Mouse (Mus musculus) heart, adult 11 months (tissue): ENCODE data around the gene B3gnt5.
"Not testable (repeated sequence)": the region's sequence is repeated elsewhere in the genome, so short reads cannot be mapped to it uniquely, and the experiment has no call there.

ENCODE experiments used
- DNase-seq: peaks from one replicate; pipeline ENCODE4 v3.0.0; 2022

The B3gnt5 gene

GRCm38 (mm10) chr16:19760074-19760473, at the start of gene B3gnt5:
Gene B3gnt5 (plus strand): TSS chr16:19760208.
- peak; percentile 94 for DNase-seq

DNA sequence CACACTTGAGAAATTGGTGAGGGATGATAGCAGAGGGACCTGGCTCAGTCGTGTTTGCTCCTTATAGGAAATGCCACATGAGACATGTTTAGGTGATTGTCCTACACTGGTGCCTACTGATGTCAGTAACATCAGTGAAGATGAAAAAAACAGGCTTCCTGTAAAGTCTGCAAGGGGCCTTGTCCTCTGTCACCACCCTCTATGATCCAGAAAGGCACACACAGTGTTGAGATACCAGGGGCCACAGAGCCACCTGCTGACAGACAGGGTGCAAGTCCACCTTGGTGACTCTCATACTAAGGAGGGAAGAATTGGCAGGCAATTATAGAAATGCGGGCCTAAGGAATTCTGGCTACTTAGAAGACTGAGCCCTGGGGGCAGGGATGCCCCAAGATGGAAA, 39.0 kb upstream of the B3gnt5 start:
- DNase-seq = no peak

GRCm38 (mm10) chr16:19724139-19724538, 35.9 kb upstream of the B3gnt5 start:
- DNase-seq = not testable (repeated sequence)

- DNase-seq = no peak
Observed at GRCm38 (mm10) chr16:19732896-19733295, 27.1 kb upstream of the B3gnt5 start.

DNA sequence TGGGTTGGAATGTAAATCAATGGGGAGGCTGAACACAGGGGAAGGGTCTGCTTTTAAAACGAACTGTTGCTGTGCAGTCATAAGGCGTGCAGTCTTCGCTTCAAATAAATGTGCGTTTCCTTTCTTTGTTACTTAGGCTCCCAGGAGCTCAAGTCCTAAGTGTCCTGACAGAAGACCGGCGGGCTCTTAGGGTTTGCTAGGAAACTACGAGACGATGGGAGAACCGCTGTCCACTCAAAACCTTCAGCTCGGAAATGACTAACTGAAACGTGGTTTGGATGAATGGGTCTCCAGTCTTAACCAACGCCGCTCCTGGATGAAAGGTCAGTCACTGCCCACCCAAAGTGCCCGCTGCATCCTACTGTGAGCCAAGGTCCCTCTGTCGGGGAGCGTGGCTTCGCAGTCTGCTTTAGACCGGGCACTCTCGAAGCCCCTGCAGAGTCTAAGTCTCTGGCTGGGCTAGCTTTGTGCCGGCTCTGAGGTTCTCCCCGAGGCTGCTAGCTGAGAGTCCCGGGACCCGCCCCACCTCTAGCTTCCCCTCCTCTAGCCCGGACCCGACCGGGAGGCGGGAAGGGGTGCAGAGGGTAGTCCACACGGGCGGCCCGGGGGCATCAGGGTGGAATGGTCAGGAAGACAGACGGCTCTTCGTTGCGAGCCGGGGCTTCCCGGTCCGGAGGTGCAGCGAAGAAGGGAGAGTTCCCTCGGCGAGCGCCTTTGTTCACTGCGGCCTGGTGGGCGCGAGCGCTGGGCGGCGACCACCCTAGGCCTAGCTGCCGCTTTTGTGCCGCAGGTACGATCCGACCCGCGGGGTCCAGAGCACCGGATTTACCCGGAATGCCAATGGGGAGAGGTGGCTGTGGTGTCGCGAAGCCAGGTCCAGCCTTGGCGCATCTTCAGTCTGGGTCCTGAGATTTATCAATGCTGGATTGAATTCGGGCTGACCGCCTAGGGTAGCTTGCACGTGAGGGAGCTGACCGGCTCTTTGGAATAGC, 793 bp downstream of the B3gnt5 start:
- DNase-seq = peak; percentile 83

DNA sequence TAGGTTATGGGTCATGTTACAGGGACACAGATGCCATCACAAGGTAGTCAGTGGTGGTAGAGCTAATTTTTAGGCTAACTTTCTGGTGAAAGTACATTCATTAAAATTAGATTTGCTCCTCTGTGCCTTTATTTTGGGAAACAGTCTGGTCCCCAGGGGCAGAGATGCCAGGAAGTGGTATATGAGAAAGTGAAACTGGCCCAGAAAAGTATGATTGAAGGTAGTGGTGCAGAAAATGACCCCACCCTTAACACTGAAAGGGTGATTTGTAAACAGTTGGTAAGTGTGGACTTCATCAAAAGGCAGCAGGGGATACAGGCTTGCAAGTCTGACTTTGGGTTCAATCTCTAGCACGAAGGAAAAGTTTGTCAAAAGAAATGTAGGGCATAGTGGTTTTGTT, 1.7 kb downstream of the B3gnt5 start:
- no peak for DNase-seq

DNA sequence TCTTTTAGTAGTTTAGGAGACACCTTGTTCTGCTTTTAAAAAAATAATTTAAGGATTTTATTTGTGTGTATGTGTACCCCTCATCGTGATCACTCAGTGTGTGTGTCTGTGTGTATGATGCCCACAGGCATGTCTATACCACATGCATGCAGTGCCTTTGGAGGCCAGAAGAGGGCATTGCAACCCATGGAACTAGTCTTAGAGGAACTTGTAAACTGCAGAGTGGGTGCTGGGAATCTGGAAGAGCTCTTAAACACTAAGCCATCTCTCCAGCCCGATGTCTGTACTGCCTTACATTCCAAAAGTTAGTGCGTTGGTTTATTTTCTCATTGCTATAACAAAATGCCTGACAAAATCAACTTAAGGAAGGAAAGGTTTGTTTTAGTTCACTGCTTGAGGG, 6.1 kb downstream of the B3gnt5 start:
- no peak for DNase-seq

- no peak for DNase-seq
Observed at GRCm38 (mm10) chr16:19768046-19768445, 8.0 kb downstream of the B3gnt5 start.

GRCm38 (mm10) chr16:19772013-19772412, 12.0 kb downstream of the B3gnt5 start:
- no peak for DNase-seq

DNA sequence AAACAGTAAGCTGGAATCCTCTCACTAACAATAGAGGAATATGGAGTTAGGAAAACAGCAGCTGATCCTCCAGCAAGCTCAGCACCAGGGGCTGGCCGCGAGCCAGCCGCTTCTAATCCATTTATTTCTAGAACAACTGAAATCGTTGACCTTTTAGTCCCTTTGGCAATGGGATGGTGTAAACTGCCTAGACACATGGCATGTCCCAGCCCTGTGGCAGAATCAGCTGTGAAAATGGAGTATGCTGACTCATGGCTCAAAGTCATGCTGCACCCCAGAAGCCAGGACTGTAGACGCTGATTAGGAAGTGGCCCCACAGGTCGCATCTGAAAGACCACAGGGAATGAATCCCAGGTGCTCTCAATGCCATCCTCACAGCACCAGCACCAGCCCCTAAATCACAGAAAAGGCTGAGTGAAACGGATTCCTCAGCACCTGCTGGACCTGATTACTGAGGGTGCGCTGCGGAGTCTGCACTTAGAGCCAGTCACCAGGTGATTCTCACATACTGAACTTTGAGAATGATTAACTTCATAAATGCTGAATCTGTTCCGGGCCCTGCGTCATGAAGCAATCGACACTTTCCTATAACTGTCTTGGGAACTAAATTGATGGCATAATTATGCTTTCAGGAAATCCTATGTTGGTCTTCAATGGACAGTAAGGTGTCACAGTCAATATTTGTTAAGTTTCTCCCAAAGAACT, 26.5 kb downstream of the B3gnt5 start:
- no peak for DNase-seq

DNA sequence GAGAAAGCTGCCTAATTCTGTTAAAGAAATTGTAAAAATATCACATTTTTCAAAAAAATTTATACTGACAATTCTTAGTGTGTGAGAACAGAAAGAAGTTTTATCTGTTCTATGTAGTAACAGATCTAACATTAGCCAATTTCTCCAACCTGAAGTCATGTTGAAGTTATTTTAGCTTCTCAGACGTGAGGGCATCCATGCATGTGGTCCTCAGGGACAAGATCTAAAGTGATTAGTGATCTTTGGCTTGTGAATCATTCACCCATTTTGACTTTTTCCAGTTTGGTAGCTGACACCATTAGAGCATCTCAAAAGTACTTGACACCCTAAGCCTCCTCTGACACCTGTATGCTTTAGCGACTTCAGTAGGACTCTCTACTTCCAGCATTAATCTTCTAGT, 29.9 kb downstream of the B3gnt5 start:
- DNase-seq = no peak

DNA sequence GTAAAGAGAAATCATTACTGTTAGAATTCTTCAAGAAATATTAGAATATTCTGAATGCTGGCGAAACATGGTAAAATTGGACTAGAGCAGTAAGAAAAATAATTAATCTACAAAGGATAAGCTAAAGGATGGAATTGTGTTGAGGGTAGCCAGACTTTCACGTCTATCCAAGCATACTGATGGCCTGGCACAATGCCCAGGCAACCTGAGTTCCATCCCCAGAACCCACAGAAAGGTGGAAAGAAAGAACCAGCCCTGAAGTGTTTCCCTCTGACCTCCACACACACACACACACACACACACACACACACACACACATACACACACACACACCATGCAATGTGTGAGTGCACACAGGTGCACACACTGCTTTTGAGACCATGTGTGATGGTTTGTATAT, 58.8 kb downstream of the B3gnt5 start:
- no peak for DNase-seq
